Mouse (Mus musculus) MEL (cell line): ENCODE measurements at regions not wholly inside any gene's neighbourhood (a gene's known extent, or its start where the extent isn't known, plus 50 kb on each side); places are given as distances from the start of the nearest gene placed in this dataset.

Source experiments
- DNase-seq: peaks from one replicate; pipeline ENCODE4 v3.0.0; 2011; ENCODE audit warnings: low read depth, low spot score
- H3K27ac ChIP-seq: 2 replicates; pipeline ENCODE4 v1.5.1; 2012; ENCODE audit warnings: low read depth, mild to moderate bottlenecking, control low read depth, low read length, moderate library complexity; ENCODE audit not compliant: control insufficient read depth
- H3K27me3 ChIP-seq, 2 experiments: fragments of 150-350 bp in 1 of 2; sonication (generic) in 1 of 2; 2 replicates each; pipeline ENCODE4 v1.6.1; 2012; ENCODE audit warnings: low read length in 2 of 2, mild to moderate bottlenecking in 2 of 2, improper control_type of control experiment in 1 of 2, moderate library complexity in 1 of 2; ENCODE audit not compliant: insufficient read depth in 2 of 2, control insufficient read depth in 1 of 2
- H3K36me3 ChIP-seq, 2 experiments: 2 replicates each; pipeline ENCODE4 v1.6.1; 2012 to 2014; ENCODE audit warnings: low read length in 2 of 2, improper control_type of control experiment in 1 of 2, inconsistent platforms in 1 of 2, mild to moderate bottlenecking in 1 of 2; ENCODE audit not compliant: insufficient read depth in 2 of 2, control insufficient read depth in 1 of 2
- H3K4me1 ChIP-seq, 2 experiments: fragments of 150-350 bp in 1 of 2; sonication (generic) in 1 of 2; 2 replicates each; pipeline ENCODE4 v1.6.1; 2012; ENCODE audit warnings: low read length in 2 of 2, improper control_type of control experiment in 1 of 2, mild to moderate bottlenecking in 1 of 2; ENCODE audit not compliant: insufficient read depth in 2 of 2, control insufficient read depth in 1 of 2
- H3K4me3 ChIP-seq, 2 experiments: fragments of 150-350 bp in 1 of 2; sonication (generic) in 1 of 2; 2 replicates each; pipeline ENCODE4 v1.5.1; 2012; ENCODE audit warnings: low read depth in 2 of 2, low read length in 2 of 2, mild to moderate bottlenecking in 2 of 2, moderate library complexity in 2 of 2, control low read depth in 1 of 2, improper control_type of control experiment in 1 of 2; ENCODE audit not compliant: control insufficient read depth in 1 of 2, insufficient read depth in 1 of 2
- H3K79me2 ChIP-seq: 2 replicates; pipeline ENCODE4 v1.6.1; 2012; ENCODE audit warnings: mild to moderate bottlenecking, low read length, moderate library complexity; ENCODE audit not compliant: control insufficient read depth, poor library complexity, insufficient read depth
- H3K9ac ChIP-seq: 2 replicates; pipeline ENCODE4 v1.6.1; 2012; ENCODE audit warnings: low read depth, mild to moderate bottlenecking, control low read depth, low read length, moderate library complexity; ENCODE audit not compliant: control insufficient read depth, poor library complexity, severe bottlenecking
- H3K9me3 ChIP-seq: fragments of 150-350 bp; sonication (generic); replicated peaks from 2 replicates; pipeline ENCODE4 v1.6.1; 2012; ENCODE audit warnings: mild to moderate bottlenecking, low read length, improper control_type of control experiment, moderate library complexity; ENCODE audit not compliant: insufficient read depth
- CHD1 ChIP-seq: IDR thresholded peaks from 2 replicates; pipeline ENCODE4 v1.6.1; 2012; ENCODE audit warnings: low read depth, mild to moderate bottlenecking, inconsistent platforms, low read length, improper control_type of control experiment
- CHD2 ChIP-seq: IDR thresholded peaks from 2 replicates; pipeline ENCODE4 v1.6.1; 2011; ENCODE audit warnings: low read length, improper control_type of control experiment
- E2F4 ChIP-seq: IDR thresholded peaks from 2 replicates; pipeline ENCODE4 v1.6.1; 2011; ENCODE audit warnings: low read depth, low read length, improper control_type of control experiment, borderline replicate concordance
- ELF1 ChIP-seq: IDR thresholded peaks from 2 replicates; pipeline ENCODE4 v1.6.1; 2014; ENCODE audit warnings: low read depth, mild to moderate bottlenecking, inconsistent platforms, low read length, improper control_type of control experiment, moderate library complexity
- EP300 ChIP-seq, 2 experiments: IDR thresholded peaks; 2 replicates each; pipeline ENCODE4 v1.6.1; 2011; ENCODE audit warnings: improper control_type of control experiment in 2 of 2, low read length in 2 of 2, low read depth in 1 of 2, mild to moderate bottlenecking in 1 of 2
- GABPA ChIP-seq: IDR thresholded peaks from 2 replicates; pipeline ENCODE4 v1.6.1; 2012; ENCODE audit warnings: low read depth, mild to moderate bottlenecking, inconsistent platforms, low read length, improper control_type of control experiment, moderate library complexity
- KAT2A ChIP-seq: conservative IDR thresholded peaks from 2 replicates; pipeline ENCODE4 v1.6.1; 2012; ENCODE audit warnings: low read depth, low read length, improper control_type of control experiment, inconsistent platforms
- MAFK ChIP-seq: IDR thresholded peaks from 2 replicates; pipeline ENCODE4 v1.6.1; 2011; ENCODE audit warnings: low read depth, mild to moderate bottlenecking, low read length, improper control_type of control experiment, borderline replicate concordance
- MAZ ChIP-seq: IDR thresholded peaks from 2 replicates; pipeline ENCODE4 v1.6.1; 2012; ENCODE audit warnings: low read depth, mild to moderate bottlenecking, inconsistent platforms, low read length, improper control_type of control experiment
- MEF2A ChIP-seq: IDR thresholded peaks from 2 replicates; pipeline ENCODE4 v1.6.1; 2014; ENCODE audit warnings: low read depth, mild to moderate bottlenecking, inconsistent platforms, low read length, improper control_type of control experiment; ENCODE audit not compliant: poor library complexity, insufficient replicate concordance, severe bottlenecking; ENCODE audit errors: extremely low read depth
- MYB ChIP-seq: IDR thresholded peaks from 2 replicates; pipeline ENCODE4 v1.6.1; 2011; ENCODE audit warnings: mild to moderate bottlenecking, low read depth, low read length, improper control_type of control experiment
- MYC ChIP-seq: IDR thresholded peaks from 2 replicates; pipeline ENCODE4 v1.6.1; 2011; ENCODE audit warnings: low read depth, mild to moderate bottlenecking, low read length, improper control_type of control experiment, moderate library complexity
- POLR2A ChIP-seq, 2 experiments: IDR thresholded peaks; 2 replicates each; pipeline ENCODE4 v1.6.1; 2011 to 2012; ENCODE audit warnings: low read length in 2 of 2, mild to moderate bottlenecking in 2 of 2, control low read depth in 1 of 2, improper control_type of control experiment in 1 of 2, low read depth in 1 of 2, moderate library complexity in 1 of 2; ENCODE audit not compliant: control insufficient read depth in 1 of 2, insufficient read depth in 1 of 2, poor library complexity in 1 of 2
- POLR2AphosphoS5 ChIP-seq: IDR thresholded peaks from 2 replicates; pipeline ENCODE4 v1.6.1; 2012; ENCODE audit warnings: low read depth, borderline replicate concordance, mild to moderate bottlenecking, inconsistent platforms, low read length, moderate library complexity, mixed read lengths
- RAD21 ChIP-seq: IDR thresholded peaks from 2 replicates; pipeline ENCODE4 v1.6.1; 2011; ENCODE audit warnings: mild to moderate bottlenecking, low read depth, low read length, improper control_type of control experiment
- RCOR1 ChIP-seq: IDR thresholded peaks from 2 replicates; pipeline ENCODE4 v1.6.1; 2012; ENCODE audit warnings: low read depth, mild to moderate bottlenecking, inconsistent platforms, low read length, improper control_type of control experiment
- SIN3A ChIP-seq: IDR thresholded peaks from 2 replicates; pipeline ENCODE4 v1.6.1; 2012; ENCODE audit warnings: low read length, improper control_type of control experiment, inconsistent platforms
- SMC3 ChIP-seq: IDR thresholded peaks from 2 replicates; pipeline ENCODE4 v1.6.1; 2011; ENCODE audit warnings: low read depth, low read length, improper control_type of control experiment
- TAL1 ChIP-seq: IDR thresholded peaks from 2 replicates; pipeline ENCODE4 v1.6.1; 2012; ENCODE audit warnings: mild to moderate bottlenecking, inconsistent platforms, low read length, moderate library complexity, mixed read lengths
- UBTF ChIP-seq: IDR thresholded peaks from 2 replicates; pipeline ENCODE4 v1.6.1; 2012; ENCODE audit warnings: low read depth, mild to moderate bottlenecking, inconsistent platforms, low read length, improper control_type of control experiment, moderate library complexity, borderline replicate concordance; ENCODE audit not compliant: insufficient read depth
- USF1 ChIP-seq: IDR thresholded peaks from 2 replicates; pipeline ENCODE4 v1.6.1; 2014; ENCODE audit warnings: low read depth, mild to moderate bottlenecking, inconsistent platforms, low read length, improper control_type of control experiment, moderate library complexity
- USF2 ChIP-seq, 2 experiments: IDR thresholded peaks; 2 replicates each; pipeline ENCODE4 v1.6.1; 2011 to 2012; ENCODE audit warnings: improper control_type of control experiment in 2 of 2, low read length in 2 of 2, borderline replicate concordance in 1 of 2, inconsistent platforms in 1 of 2, low read depth in 1 of 2, mild to moderate bottlenecking in 1 of 2; ENCODE audit not compliant: insufficient read depth in 1 of 2
- ZKSCAN1 ChIP-seq: IDR thresholded peaks from 2 replicates; pipeline ENCODE4 v1.6.1; 2012; ENCODE audit warnings: low read depth, mild to moderate bottlenecking, inconsistent platforms, low read length, improper control_type of control experiment, moderate library complexity
- ZMIZ1 ChIP-seq: IDR thresholded peaks from 2 replicates; pipeline ENCODE4 v1.6.1; 2012; ENCODE audit warnings: low read depth, mild to moderate bottlenecking, inconsistent platforms, low read length, improper control_type of control experiment, moderate library complexity

DNA sequence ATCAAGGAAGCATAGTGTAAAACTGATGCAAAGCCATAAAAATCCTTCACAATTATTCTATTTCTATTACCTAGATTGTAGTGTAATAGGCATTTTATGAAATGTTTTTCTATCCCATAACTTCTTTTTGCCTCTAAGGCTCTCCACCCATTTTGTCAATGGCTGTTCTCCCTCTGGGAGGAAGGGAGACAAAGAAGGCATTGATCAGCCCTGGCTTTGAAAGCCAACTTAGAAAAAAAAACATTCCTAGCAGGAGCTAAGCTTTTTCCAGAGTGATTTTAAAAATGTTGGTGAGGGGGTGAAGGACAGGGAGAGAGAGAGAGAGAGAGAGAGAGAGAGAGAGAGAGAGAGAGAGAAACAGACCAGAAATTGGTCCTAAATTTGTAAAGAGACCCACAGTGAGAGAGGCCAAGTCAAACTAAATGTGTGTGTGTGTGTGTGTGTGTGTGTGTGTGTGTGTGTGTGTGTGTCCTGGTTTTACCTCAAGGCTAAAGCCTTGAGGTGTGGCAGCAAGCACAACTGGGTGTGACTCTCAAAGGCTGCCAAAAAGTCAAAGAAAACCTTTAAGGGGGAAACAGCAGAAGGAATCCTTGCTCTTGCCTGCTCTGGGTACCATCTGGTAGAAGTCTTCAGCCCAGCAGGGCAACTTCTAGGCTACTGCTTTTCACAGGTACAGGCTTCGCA is 77.0 kb upstream of the Klf12 start:
- no peak for DNase-seq
- H3K4me3 ChIP-seq: no peak overlapping the region

DNA sequence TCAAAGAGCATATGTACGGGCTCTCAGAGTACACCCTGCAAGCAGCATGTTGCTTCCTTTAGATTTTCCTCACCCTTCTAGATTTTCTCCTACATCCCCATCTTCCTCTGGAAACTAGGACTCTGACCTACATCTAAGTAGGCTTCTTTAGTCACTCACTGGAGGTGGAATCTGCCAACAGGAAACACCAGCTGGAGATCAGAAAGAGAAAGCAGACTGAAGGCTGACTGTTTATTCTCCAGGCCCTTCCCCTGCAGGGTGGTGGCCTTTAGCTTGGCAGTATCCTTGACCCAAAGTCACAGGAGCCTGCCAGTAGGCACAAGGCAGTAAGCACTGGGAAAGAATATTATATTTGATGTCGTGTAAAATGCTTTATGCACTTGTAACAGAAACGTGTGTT is 75.4 kb upstream of the Klf12 start:
- no peaks in the 10 kb centered on the region for H3K9me3 ChIP-seq
- no peaks in the 10 kb centered on the region for H3K36me3 ChIP-seq
- no peaks in the 10 kb centered on the region for H3K4me1 ChIP-seq
- TF ChIP-seq KAT2A: no peak
- no peak for TF ChIP-seq EP300 (IDR thresholded peaks at IDR 0.05; ENCODE audit: low read depth in 1 of 2, low read length in 2 of 2)
- no peak for TF ChIP-seq POLR2A (IDR thresholded peaks at IDR 0.05; ENCODE audit: control insufficient read depth in 1 of 2, insufficient read depth in 1 of 2, low read depth in 1 of 2, low read length in 2 of 2, poor library complexity in 1 of 2)
- TF ChIP-seq CHD1: no peak
- no peak for TF ChIP-seq MYB
- TF ChIP-seq CHD2: no peak
- no peak for TF ChIP-seq E2F4
- TF ChIP-seq MYC: no peak
- TF ChIP-seq RAD21: no peak
- TF ChIP-seq ZKSCAN1: no peak
- TF ChIP-seq TAL1: no peak
- TF ChIP-seq POLR2AphosphoS5: no peak
- no peak for TF ChIP-seq USF2 (IDR thresholded peaks at IDR 0.05; ENCODE audit: borderline replicate concordance in 1 of 2, insufficient read depth in 1 of 2, low read depth in 1 of 2, low read length in 2 of 2)
- no peak for TF ChIP-seq USF1
- TF ChIP-seq ZMIZ1: no peak
- TF ChIP-seq GABPA: no peak
- TF ChIP-seq ELF1: no peak
- no peak for TF ChIP-seq SIN3A
- TF ChIP-seq MAZ: no peak
- TF ChIP-seq SMC3: no peak
- no peak for DNase-seq
- no peak overlapping the region for H3K27ac ChIP-seq
- H3K79me2 ChIP-seq: no peaks in the 10 kb centered on the region
- H3K27me3 ChIP-seq: no peaks in the 10 kb centered on the region
- H3K4me3 ChIP-seq: no peak overlapping the region
- no peak overlapping the region for H3K9ac ChIP-seq

More for the DNA sequence above, 77.0 kb upstream of the Klf12 start:
- Histone ChIP-seq H3K27ac (no peak overlapping the region), H3K4me1 (no peaks in the 10 kb centered on the region), H3K36me3 (no peaks in the 10 kb centered on the region), H3K9ac (no peak overlapping the region), H3K27me3 (no peaks in the 10 kb centered on the region), H3K79me2 (no peaks in the 10 kb centered on the region), H3K9me3 (no peaks in the 10 kb centered on the region)
- TF ChIP-seq POLR2A (IDR thresholded peaks at IDR 0.05; ENCODE audit: control insufficient read depth in 1 of 2, insufficient read depth in 1 of 2, low read depth in 1 of 2, low read length in 2 of 2, poor library complexity in 1 of 2) (no peak), MEF2A (no peak), MAFK (no peak), UBTF (no peak), RCOR1 (no peak)
